Mouse (Mus musculus): Measurements from ENCODE around the gene Dnm3. TPM values are rescaled to one million over a fixed set of nuclear protein-coding genes. Genes with fewer than 3 reads are reported as not detected.

The Dnm3 gene
- polyA plus RNA-seq, 1 experiment = 1.7 TPM

DNA sequence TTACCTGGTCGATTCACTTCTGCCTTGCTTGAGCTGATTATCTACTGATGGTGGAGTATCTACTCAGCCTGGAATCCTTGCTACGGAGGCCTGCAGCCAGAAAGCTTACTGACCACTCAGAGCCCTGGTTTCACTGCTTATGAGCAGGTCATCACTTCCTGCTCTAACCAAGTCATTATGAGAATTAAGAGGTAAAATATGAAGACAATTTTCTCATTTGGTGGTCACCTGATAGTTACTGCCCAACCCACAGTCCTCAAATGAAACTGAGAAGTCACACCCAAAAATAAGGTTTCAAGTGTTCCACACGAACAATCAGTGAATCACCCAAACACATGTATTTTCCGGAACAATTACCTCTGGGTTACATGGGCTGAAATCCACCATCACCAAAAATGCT lies 289.1 kb downstream of the Dnm3 start:
- H3K4me3 ChIP-seq (ENCODE audit: low read depth, low read length) = no peak overlapping the region
- H3K9me3 ChIP-seq (replicated peaks; ENCODE audit: control insufficient read depth, insufficient read depth, low read length, poor library complexity, severe bottlenecking) = no peaks in the 10 kb centered on the region
- no peaks in the 10 kb centered on the region for H3K36me3 ChIP-seq (ENCODE audit: control insufficient read depth, insufficient read depth, low read length, poor library complexity, severe bottlenecking)
- H3K27ac ChIP-seq (ENCODE audit: insufficient read depth, low read length) = no peak overlapping the region
- TF ChIP-seq CTCF (IDR thresholded peaks at IDR 0.05; ENCODE audit: low read depth, low read length) (no peak), POLR2A (IDR thresholded peaks at IDR 0.05; ENCODE audit: insufficient read depth, low read length) (no peak), EP300 (IDR thresholded peaks at IDR 0.05; ENCODE audit: insufficient read depth, low read depth, low read length) (no peak)
- H3K9ac ChIP-seq (ENCODE audit: low read depth, poor library complexity, severe bottlenecking) = no peak overlapping the region
- no peaks in the 10 kb centered on the region for H3K27me3 ChIP-seq (ENCODE audit: control insufficient read depth, insufficient read depth, low read length, poor library complexity, severe bottlenecking)
- no peaks in the 10 kb centered on the region for H3K4me1 ChIP-seq (ENCODE audit: control insufficient read depth, insufficient read depth, low read length)

DNA sequence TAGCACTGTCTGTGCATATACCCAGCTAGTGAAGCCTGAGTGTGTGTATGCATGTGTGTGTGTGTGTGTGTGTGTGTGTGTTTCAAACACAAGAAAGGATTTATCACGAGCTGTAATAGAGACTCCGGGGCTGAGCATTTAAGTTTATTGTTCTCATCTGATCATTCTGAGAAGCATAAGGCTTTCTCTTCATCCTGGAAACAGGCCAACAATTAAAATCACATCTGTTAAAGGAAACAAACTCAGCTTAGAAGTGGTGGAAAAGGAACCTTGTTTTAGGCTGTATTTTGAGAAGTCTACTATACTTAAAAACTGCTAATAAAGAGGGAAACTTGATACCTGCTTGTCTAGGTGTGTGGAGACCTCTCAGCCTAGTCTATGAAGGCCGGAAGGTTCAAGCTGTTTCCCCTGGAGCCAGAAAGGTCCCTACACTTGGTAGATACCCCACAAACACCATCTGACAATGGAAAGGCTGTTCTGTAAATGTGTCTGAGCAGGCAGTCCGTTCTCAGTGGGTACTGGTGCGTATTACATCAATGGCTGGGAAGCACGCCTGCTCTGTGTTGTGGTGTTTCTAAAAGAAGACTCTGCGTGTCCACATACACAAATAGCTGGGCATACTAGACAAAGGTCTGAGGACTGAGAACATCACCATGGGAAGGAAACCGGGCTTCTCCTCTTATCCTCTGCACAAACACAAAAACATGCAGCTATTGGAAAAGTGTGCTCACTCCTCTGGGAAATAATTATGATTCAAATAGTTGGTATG lies 290.3 kb downstream of the Dnm3 start:
- H3K4me3 ChIP-seq (ENCODE audit: low read depth, low read length) = no peak overlapping the region
- H3K27ac ChIP-seq (ENCODE audit: insufficient read depth, low read length) = no peak overlapping the region
- no peak overlapping the region for H3K9ac ChIP-seq (ENCODE audit: low read depth, poor library complexity, severe bottlenecking)

DNA sequence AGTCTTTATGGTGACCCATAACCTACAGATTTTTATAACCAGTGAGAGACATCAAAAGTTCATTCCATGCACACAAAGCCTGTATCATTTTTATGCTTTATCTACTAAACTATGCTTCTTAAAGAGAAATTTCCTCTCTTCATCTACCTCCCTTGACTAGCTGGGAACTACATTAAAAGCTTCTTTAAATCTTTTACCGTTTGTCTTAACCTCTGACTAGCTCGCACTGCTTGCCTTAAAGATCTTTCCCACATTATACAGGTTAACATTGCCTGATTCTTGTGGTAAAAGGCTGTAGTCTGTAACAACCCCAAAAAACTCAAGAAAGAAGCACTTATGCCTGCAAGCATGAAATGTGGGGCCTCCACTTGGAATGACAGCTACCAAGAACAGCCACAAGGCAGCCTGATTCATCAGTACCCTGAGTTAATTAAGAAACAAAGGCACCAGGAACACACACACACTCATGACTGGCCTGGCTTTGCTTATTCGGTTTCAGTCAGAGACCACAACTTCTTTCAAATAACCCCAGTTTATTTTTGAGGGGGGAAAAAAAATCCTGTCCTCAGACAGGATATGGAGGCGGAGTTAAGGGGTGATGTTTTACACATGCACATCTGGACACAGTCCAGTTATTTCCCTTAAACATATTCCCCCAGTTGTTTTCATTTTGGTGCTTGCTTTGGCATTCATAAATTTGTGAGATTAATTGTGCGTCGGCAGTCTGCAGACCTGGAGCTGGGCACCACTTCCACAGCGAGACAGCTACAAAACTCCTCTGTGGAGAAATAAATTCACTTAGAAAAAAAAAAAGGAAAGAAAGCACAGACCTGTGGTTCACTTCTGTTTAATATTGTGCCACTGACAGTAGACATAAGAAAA lies 291.1 kb downstream of the Dnm3 start:
- Histone ChIP-seq H3K27me3 (ENCODE audit: control insufficient read depth, insufficient read depth, low read length, poor library complexity, severe bottlenecking) (no peaks in the 10 kb centered on the region), H3K4me3 (ENCODE audit: low read depth, low read length) (no peak overlapping the region), H3K4me1 (ENCODE audit: control insufficient read depth, insufficient read depth, low read length) (no peaks in the 10 kb centered on the region), H3K27ac (ENCODE audit: insufficient read depth, low read length) (no peak overlapping the region), H3K36me3 (ENCODE audit: control insufficient read depth, insufficient read depth, low read length, poor library complexity, severe bottlenecking) (no peaks in the 10 kb centered on the region), H3K9ac (ENCODE audit: low read depth, poor library complexity, severe bottlenecking) (no peak overlapping the region), H3K9me3 (replicated peaks; ENCODE audit: control insufficient read depth, insufficient read depth, low read length, poor library complexity, severe bottlenecking) (no peaks in the 10 kb centered on the region)
- TF ChIP-seq POLR2A (IDR thresholded peaks at IDR 0.05; ENCODE audit: insufficient read depth, low read length) (no peak), CTCF (IDR thresholded peaks at IDR 0.05; ENCODE audit: low read depth, low read length) (no peak), EP300 (IDR thresholded peaks at IDR 0.05; ENCODE audit: insufficient read depth, low read depth, low read length) (no peak)

More for the DNA sequence above, 290.3 kb downstream of the Dnm3 start:
- no peaks in the 10 kb centered on the region for H3K36me3 ChIP-seq (ENCODE audit: control insufficient read depth, insufficient read depth, low read length, poor library complexity, severe bottlenecking)
- TF ChIP-seq POLR2A (IDR thresholded peaks at IDR 0.05; ENCODE audit: insufficient read depth, low read length) (no peak), CTCF (IDR thresholded peaks at IDR 0.05; ENCODE audit: low read depth, low read length) (no peak), EP300 (IDR thresholded peaks at IDR 0.05; ENCODE audit: insufficient read depth, low read depth, low read length) (no peak)
- no peaks in the 10 kb centered on the region for H3K27me3 ChIP-seq (ENCODE audit: control insufficient read depth, insufficient read depth, low read length, poor library complexity, severe bottlenecking)
- H3K9me3 ChIP-seq (replicated peaks; ENCODE audit: control insufficient read depth, insufficient read depth, low read length, poor library complexity, severe bottlenecking) = no peaks in the 10 kb centered on the region
- no peaks in the 10 kb centered on the region for H3K4me1 ChIP-seq (ENCODE audit: control insufficient read depth, insufficient read depth, low read length)

DNA sequence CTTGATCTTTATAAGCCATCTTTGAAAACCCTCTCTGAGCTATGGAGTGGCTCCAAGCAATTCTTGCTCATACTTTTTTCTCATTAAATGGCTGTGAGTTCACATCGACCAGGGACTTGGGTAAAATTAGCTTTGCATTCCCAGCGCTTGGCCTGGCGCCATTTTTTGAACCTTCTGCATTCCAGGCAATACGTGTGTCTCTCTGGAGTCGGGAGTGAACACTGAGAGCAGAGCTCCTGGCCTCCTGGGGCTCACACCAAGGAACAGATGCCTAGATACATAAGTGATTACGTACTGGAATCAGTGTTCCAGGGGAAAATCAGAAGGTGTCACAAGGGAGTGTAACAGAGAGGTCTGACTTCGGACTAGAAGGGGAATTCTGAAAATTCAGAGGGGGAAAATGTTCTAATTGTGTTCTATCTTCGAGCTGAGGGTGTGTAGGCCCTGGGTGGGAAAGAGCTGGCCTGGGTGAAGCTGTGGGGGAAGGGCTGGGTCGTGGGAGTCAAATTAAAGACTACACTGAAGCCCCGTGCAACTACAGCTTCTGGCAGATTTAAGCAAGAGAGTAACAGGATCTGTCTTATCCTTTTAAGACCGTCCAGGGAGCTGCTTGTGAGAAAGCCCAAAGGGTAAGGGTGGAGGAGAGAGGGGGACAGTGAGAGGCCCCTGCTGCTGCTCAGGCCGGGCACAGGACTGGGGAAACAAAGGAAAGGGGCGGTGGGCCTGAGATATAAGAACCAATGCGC lies 293.7 kb downstream of the Dnm3 start:
- Histone ChIP-seq H3K4me3 (ENCODE audit: low read depth, low read length) (no peak overlapping the region), H3K9ac (ENCODE audit: low read depth, poor library complexity, severe bottlenecking) (no peak overlapping the region), H3K4me1 (ENCODE audit: control insufficient read depth, insufficient read depth, low read length) (no peaks in the 10 kb centered on the region), H3K9me3 (replicated peaks; ENCODE audit: control insufficient read depth, insufficient read depth, low read length, poor library complexity, severe bottlenecking) (no peaks in the 10 kb centered on the region), H3K27ac (ENCODE audit: insufficient read depth, low read length) (no peak overlapping the region), H3K36me3 (ENCODE audit: control insufficient read depth, insufficient read depth, low read length, poor library complexity, severe bottlenecking) (no peaks in the 10 kb centered on the region), H3K27me3 (ENCODE audit: control insufficient read depth, insufficient read depth, low read length, poor library complexity, severe bottlenecking) (no peaks in the 10 kb centered on the region)
- TF ChIP-seq POLR2A (IDR thresholded peaks at IDR 0.05; ENCODE audit: insufficient read depth, low read length) = no peak
- no peak for TF ChIP-seq EP300 (IDR thresholded peaks at IDR 0.05; ENCODE audit: insufficient read depth, low read depth, low read length)
- TF ChIP-seq CTCF (IDR thresholded peaks at IDR 0.05; ENCODE audit: low read depth, low read length) = no peak

DNA sequence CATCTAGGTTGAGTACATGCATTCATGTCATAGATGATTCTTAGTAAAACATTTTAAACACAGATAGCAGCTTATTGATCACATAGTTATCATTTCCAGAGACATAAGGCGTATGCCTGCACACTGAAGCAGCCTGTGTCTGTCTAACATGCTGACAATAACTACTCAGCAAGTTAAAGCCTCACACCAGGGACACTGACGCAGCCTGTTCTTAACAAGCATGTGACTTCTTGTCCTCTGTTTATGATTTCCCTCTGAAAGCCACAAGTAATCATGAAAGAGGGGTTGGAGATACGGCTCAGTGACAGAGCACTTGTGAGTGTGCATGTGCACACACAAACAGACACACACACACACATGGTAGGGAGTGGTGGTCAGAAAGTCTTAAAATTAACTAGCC lies 294.4 kb downstream of the Dnm3 start:
- Histone ChIP-seq H3K4me1 (ENCODE audit: control insufficient read depth, insufficient read depth, low read length) (no peaks in the 10 kb centered on the region), H3K27me3 (ENCODE audit: control insufficient read depth, insufficient read depth, low read length, poor library complexity, severe bottlenecking) (no peaks in the 10 kb centered on the region), H3K9me3 (replicated peaks; ENCODE audit: control insufficient read depth, insufficient read depth, low read length, poor library complexity, severe bottlenecking) (no peaks in the 10 kb centered on the region), H3K27ac (ENCODE audit: insufficient read depth, low read length) (no peak overlapping the region), H3K36me3 (ENCODE audit: control insufficient read depth, insufficient read depth, low read length, poor library complexity, severe bottlenecking) (no peaks in the 10 kb centered on the region), H3K9ac (ENCODE audit: low read depth, poor library complexity, severe bottlenecking) (no peak overlapping the region), H3K4me3 (ENCODE audit: low read depth, low read length) (no peak overlapping the region)
- TF ChIP-seq CTCF (IDR thresholded peaks at IDR 0.05; ENCODE audit: low read depth, low read length) = no peak
- no peak for TF ChIP-seq POLR2A (IDR thresholded peaks at IDR 0.05; ENCODE audit: insufficient read depth, low read length)
- TF ChIP-seq EP300 (IDR thresholded peaks at IDR 0.05; ENCODE audit: insufficient read depth, low read depth, low read length) = no peak
